Mouse (Mus musculus) kidney, adult 2 months (tissue): ENCODE measurements around the gene Nek5.

Experiments used
- CTCF ChIP-seq: fragments of 200-500 bp; conservative IDR thresholded peaks from 2 replicates; pipeline ENCODE4 v1.5.1; 2011; ENCODE audit warnings: low read depth, mild to moderate bottlenecking, control low read depth, low read length, moderate library complexity, mixed read lengths; ENCODE audit not compliant: insufficient read depth, insufficient read length
- POLR2A ChIP-seq: fragments of 200-500 bp; IDR thresholded peaks from one replicate; pipeline ENCODE4 v1.6.1; 2011; ENCODE audit warnings: low read depth, low read length, control low read depth

DNA sequence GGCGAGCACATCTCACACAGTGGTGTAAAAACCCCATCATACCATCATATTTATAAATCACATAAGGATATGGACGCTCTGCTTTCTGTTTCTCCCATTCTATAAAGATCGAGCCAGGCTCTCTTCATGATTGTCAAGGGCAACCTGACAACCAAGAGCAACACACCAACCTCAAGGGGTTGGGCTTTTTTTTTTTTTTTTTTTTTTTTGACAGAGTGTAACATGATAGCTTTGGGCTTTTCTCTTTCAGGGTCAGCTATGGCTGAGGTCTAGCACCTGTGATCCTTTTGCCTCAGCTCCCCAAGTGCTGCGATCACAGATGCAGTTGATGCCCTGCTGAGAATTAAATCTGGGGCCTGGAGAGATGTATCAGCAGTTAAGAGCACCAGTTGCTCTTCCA is 17.8 kb downstream of the Nek5 start:
- TF ChIP-seq CTCF (no peak), POLR2A (no peak)
